20 mouse cellular contexts compared by ENCODE assay signal in the genomic region with DNA sequence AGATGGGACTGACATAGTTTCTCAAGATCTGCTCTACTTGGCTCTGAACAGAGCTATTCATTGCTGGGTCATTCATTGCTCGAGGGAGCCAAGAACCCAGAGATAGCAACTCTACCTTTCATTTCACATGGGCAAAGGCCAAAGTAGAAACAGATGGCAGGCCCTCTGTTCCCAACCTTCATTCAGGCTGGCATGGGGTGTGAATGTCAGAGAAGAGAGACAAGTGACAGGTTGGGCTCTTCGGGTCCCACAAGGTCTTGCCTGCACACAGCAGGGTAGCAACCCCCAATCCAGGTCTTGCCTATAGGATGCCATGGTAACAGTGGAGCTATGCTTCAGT. TPM values are rescaled to one million over a fixed set of nuclear protein-coding genes. Genes with fewer than 3 reads are reported as not detected.
DNase-seq lines count a peak whose midpoint lies in the region; ATAC-seq and TF ChIP-seq lines count a peak whose summit lies in the region.
"Had no signal": no experiment of that assay in that cellular context is flagged by ENCODE, and none has a peak within 500 bp of the region (broad histone marks: within the 10 kb centered on the region; RNA-seq: fewer than 3 reads in every experiment).

No protein-coding gene starts in this region.

- no peak for TF ChIP-seq POLR2A in cerebellum, adult 2 months (IDR thresholded peaks at IDR 0.05; ENCODE audit: borderline replicate concordance, insufficient read depth, low read length)

- H3K4me2 ChIP-seq in embryonic facial prominence, embryonic 15.5 days (replicated peaks): no peak overlapping the region
- H3K4me2 ChIP-seq in hindbrain, embryonic 13.5 days: no peak overlapping the region
- H3K4me2 ChIP-seq: heart, embryonic 15.5 days; hindbrain, embryonic 15.5 days; limb, embryonic 12.5 days; midbrain, embryonic 15.5 days had no signal

- no peak for TF ChIP-seq CTCF in gastrocnemius, adult 2 months (IDR thresholded peaks at IDR 0.05)
- no peak for TF ChIP-seq CTCF in cerebellum, adult 2 months (IDR thresholded peaks at IDR 0.05; ENCODE audit: borderline replicate concordance, insufficient read depth, low read depth, low read length)

- peaks cover 62% of the 10 kb centered on the region for H3K4me1 ChIP-seq in cerebellum, adult 2 months (ENCODE audit: control insufficient read depth, insufficient read depth, low read length)
- H3K4me1 ChIP-seq in embryonic facial prominence, embryonic 15.5 days: peaks cover 54% of the 10 kb centered on the region
- H3K4me1 ChIP-seq in hindbrain, embryonic 13.5 days (replicated peaks): peaks cover 34% of the 10 kb centered on the region
- H3K4me1 ChIP-seq: limb, embryonic 12.5 days had no signal

- no peak for ATAC-seq in embryonic facial prominence, embryonic 15.5 days (ENCODE audit: insufficient number of reproducible peaks, low FRiP score, low TSS enrichment, low read depth)
- ATAC-seq in hindbrain, embryonic 13.5 days (ENCODE audit: low FRiP score): no peak
- ATAC-seq: intestine, postnatal 0 days; lung, postnatal 0 days; midbrain, embryonic 15.5 days had no signal

- peak; percentile 24 for DNase-seq in gastrocnemius, adult 2 months
- DNase-seq in gastrocnemius, postnatal 14 days: no peak
- DNase-seq in left cerebral cortex, postnatal 4 days: peak; percentile 50
- no peak for DNase-seq in left cerebral cortex, adult 9 months (ENCODE audit: low spot score in 2 of 2)
- peak; percentile 88 to 96 for DNase-seq in cerebellum, adult 2 months
- DNase-seq: adrenal gland, postnatal 25 days; gastrocnemius, postnatal 36 days; retina, postnatal 1 day; right cerebral cortex, postnatal 4 days; thymus, adult 18-20 months had no signal

- H3K9ac ChIP-seq in embryonic facial prominence, embryonic 15.5 days: no peak overlapping the region
- H3K9ac ChIP-seq in hindbrain, embryonic 13.5 days: no peak overlapping the region
- H3K9ac ChIP-seq: heart, embryonic 15.5 days; hindbrain, embryonic 15.5 days; limb, embryonic 12.5 days; liver, embryonic 14.5 days; midbrain, embryonic 15.5 days had no signal

- peak overlapping the region; percentile 79 for H3K27ac ChIP-seq in gastrocnemius, adult 2 months
- peak overlapping the region; percentile 60; the same call in 1 of the 2 replicates for H3K27ac ChIP-seq in cerebellum, adult 2 months (ENCODE audit: insufficient read depth, low read length)
- H3K27ac ChIP-seq in embryonic facial prominence, embryonic 15.5 days (replicated peaks): peak overlapping the region; percentile 13; the same call in 1 of the 2 replicates
- no peak overlapping the region for H3K27ac ChIP-seq in hindbrain, embryonic 13.5 days
- H3K27ac ChIP-seq: heart, embryonic 15.5 days; hindbrain, embryonic 15.5 days; limb, embryonic 12.5 days; liver, embryonic 14.5 days; midbrain, embryonic 15.5 days had no signal

- H3K9me3 ChIP-seq in embryonic facial prominence, embryonic 15.5 days (replicated peaks): no peaks in the 10 kb centered on the region
- H3K9me3 ChIP-seq in hindbrain, embryonic 13.5 days: no peaks in the 10 kb centered on the region
- H3K9me3 ChIP-seq: heart, embryonic 15.5 days; hindbrain, embryonic 15.5 days; limb, embryonic 12.5 days; megakaryocyte, embryonic 14.5 days; midbrain, embryonic 15.5 days had no signal

- no peaks in the 10 kb centered on the region for H3K27me3 ChIP-seq in cerebellum, adult 2 months (ENCODE audit: control insufficient read depth, insufficient read depth, low read length)
- H3K27me3 ChIP-seq in embryonic facial prominence, embryonic 15.5 days: no peaks in the 10 kb centered on the region
- no peaks in the 10 kb centered on the region for H3K27me3 ChIP-seq in hindbrain, embryonic 13.5 days
- H3K27me3 ChIP-seq: heart, embryonic 15.5 days; hindbrain, embryonic 15.5 days; limb, embryonic 12.5 days; megakaryocyte, embryonic 14.5 days; midbrain, embryonic 15.5 days had no signal

- H3K4me3 ChIP-seq in gastrocnemius, adult 2 months: no peak overlapping the region
- H3K4me3 ChIP-seq in cerebellum, adult 2 months (replicated peaks; ENCODE audit: insufficient read depth, low read depth, low read length): no peak overlapping the region
- H3K4me3 ChIP-seq in embryonic facial prominence, embryonic 15.5 days (replicated peaks): no peak overlapping the region
- H3K4me3 ChIP-seq in hindbrain, embryonic 13.5 days: no peak overlapping the region
- H3K4me3 ChIP-seq: heart, embryonic 15.5 days; hindbrain, embryonic 15.5 days; limb, embryonic 12.5 days; megakaryocyte, embryonic 14.5 days; midbrain, embryonic 15.5 days had no signal

- peaks cover 62% of the 10 kb centered on the region for H3K36me3 ChIP-seq in embryonic facial prominence, embryonic 15.5 days
- H3K36me3 ChIP-seq in hindbrain, embryonic 13.5 days: peaks cover 89% of the 10 kb centered on the region

- intact Hi-C loops in gastrocnemius, adult 2 months (cut with DNase I): loop anchor here (2.0 to 10.0 kb wide), 2 partner anchors 27 to 105 kb away; no protein-coding TSS in a partner anchor
- intact Hi-C loops in gastrocnemius, postnatal 14 days (cut with DNase I; ENCODE audit: low total_unique reads): no loop called here
- intact Hi-C loops in left cerebral cortex, postnatal 4 days (cut with DNase I): no loop called here

- WGBS in cerebellum, adult 2 months: 5% methylated on average over 2 of the region's 2 CpGs
- 55% methylated on average over 2 of the region's 2 CpGs for WGBS in embryonic facial prominence, embryonic 15.5 days
- 90% methylated on average over 2 of the region's 2 CpGs for WGBS in hindbrain, embryonic 13.5 days

RNA-seq across cellular contexts. Expression of gene Spryd3, which starts 16.2 kb away (rescaled TPM):
- total RNA-seq in gastrocnemius, adult 2 months (2021): 1 to 10 TPM; 4.4 to 5.8 TPM
- 10 to 100 TPM; 10.0 to 12.0 TPM for total RNA-seq in gastrocnemius, postnatal 14 days (2021)
- total RNA-seq in left cerebral cortex, postnatal 4 days (2021): 100 to 1,000 TPM; 115 to 118 TPM
- polyA plus RNA-seq in cerebellum, adult 2 months (2012; rRNA removed): 159 and 161 TPM in 2 replicates
- 27.4 and 31.7 TPM in 2 replicates for polyA plus RNA-seq in embryonic facial prominence, embryonic 15.5 days (2015; fragmentation: Nextera tagmentation; extraction: Ambion mirVana)
- 50.8 and 57.4 TPM in 2 replicates for polyA plus RNA-seq in hindbrain, embryonic 13.5 days (2015; fragmentation: Nextera tagmentation; extraction: Ambion mirVana)

RNA-seq across cellular contexts. Expression of gene Tns2, which starts 19.6 kb away (rescaled TPM):
- 10 to 100 TPM; 39.1 to 44.1 TPM for total RNA-seq in gastrocnemius, adult 2 months (2021)
- total RNA-seq in gastrocnemius, postnatal 14 days (2021): 10 to 100 TPM; 29.8 to 45.6 TPM
- total RNA-seq in left cerebral cortex, postnatal 4 days (2021): 10 to 100 TPM in 1 of 2 experiments, 1 to 10 TPM in 1; 8.5 to 11.4 TPM
- 33.6 and 33.7 TPM in 2 replicates for polyA plus RNA-seq in cerebellum, adult 2 months (2012; rRNA removed)
- 45.5 and 57.2 TPM in 2 replicates for polyA plus RNA-seq in embryonic facial prominence, embryonic 15.5 days (2015; fragmentation: Nextera tagmentation; extraction: Ambion mirVana)
- 8.3 and 9.3 TPM in 2 replicates for polyA plus RNA-seq in hindbrain, embryonic 13.5 days (2015; fragmentation: Nextera tagmentation; extraction: Ambion mirVana)

RNA-seq across cellular contexts. Expression of gene Igfbp6, which starts 24.4 kb away (rescaled TPM):
- 10 to 100 TPM; 34.3 to 87.7 TPM for total RNA-seq in gastrocnemius, adult 2 months (2021)
- total RNA-seq in gastrocnemius, postnatal 14 days (2021): 10 to 100 TPM; 65.6 to 80.6 TPM
- total RNA-seq in left cerebral cortex, postnatal 4 days (2021): 1 to 10 TPM; 1.6 to 2.0 TPM
- 15.0 and 18.7 TPM in 2 replicates for polyA plus RNA-seq in cerebellum, adult 2 months (2012; rRNA removed)
- 8.3 and 8.8 TPM in 2 replicates for polyA plus RNA-seq in embryonic facial prominence, embryonic 15.5 days (2015; fragmentation: Nextera tagmentation; extraction: Ambion mirVana)
- 0.49 and 1.2 TPM in 2 replicates for polyA plus RNA-seq in hindbrain, embryonic 13.5 days (2015; fragmentation: Nextera tagmentation; extraction: Ambion mirVana)

RNA-seq across cellular contexts. Expression of gene Soat2, which starts 30.5 kb away (rescaled TPM):
- under 1 TPM in 1 of 2 experiments, not detected in 1; 0.14 TPM for total RNA-seq in gastrocnemius, adult 2 months (2021)
- total RNA-seq in gastrocnemius, postnatal 14 days (2021): under 1 TPM in 1 of 2 experiments, not detected in 1; 0.13 TPM
- total RNA-seq in left cerebral cortex, postnatal 4 days (2021): not detected
- 0.08 TPM in 1 of 2 replicates, not detected in the other for polyA plus RNA-seq in cerebellum, adult 2 months (2012; rRNA removed)
- 0.21 and 0.41 TPM in 2 replicates for polyA plus RNA-seq in embryonic facial prominence, embryonic 15.5 days (2015; fragmentation: Nextera tagmentation; extraction: Ambion mirVana)
- polyA plus RNA-seq in hindbrain, embryonic 13.5 days (2015; fragmentation: Nextera tagmentation; extraction: Ambion mirVana): 0.14 TPM in 1 of 2 replicates, not detected in the other
- polyA plus RNA-seq: limb, embryonic 12.5 days; midbrain, embryonic 15.5 days had no signal

RNA-seq across cellular contexts. Expression of gene Eif4b, which starts 46.2 kb away (rescaled TPM):
- 100 to 1,000 TPM; 187 to 246 TPM for total RNA-seq in gastrocnemius, adult 2 months (2021)
- 100 to 1,000 TPM; 130 to 139 TPM for total RNA-seq in gastrocnemius, postnatal 14 days (2021)
- total RNA-seq in left cerebral cortex, postnatal 4 days (2021): 100 to 1,000 TPM; 206 to 211 TPM
- polyA plus RNA-seq in cerebellum, adult 2 months (2012; rRNA removed): 114 TPM in 2 replicates
- polyA plus RNA-seq in embryonic facial prominence, embryonic 15.5 days (2015; fragmentation: Nextera tagmentation; extraction: Ambion mirVana): 107 and 113 TPM in 2 replicates
- 82.3 and 82.9 TPM in 2 replicates for polyA plus RNA-seq in hindbrain, embryonic 13.5 days (2015; fragmentation: Nextera tagmentation; extraction: Ambion mirVana)

Comparison
In these comparisons a context has a peak if more than half of its experiments do, and no peak if none do; other contexts are left out.
1. DNase-seq: peak in gastrocnemius, adult 2 months (single experiment), left cerebral cortex, postnatal 4 days (single experiment) and cerebellum, adult 2 months (2 of 2); none in gastrocnemius, postnatal 14 days (single experiment) and left cerebral cortex, adult 9 months (0 of 2).
2. RNA of gene Spryd3, which starts 16.2 kb away (total RNA-seq): 115 to 118 TPM in left cerebral cortex, postnatal 4 days; 10.0 to 12.0 TPM in gastrocnemius, postnatal 14 days and 4.4 to 5.8 TPM in gastrocnemius, adult 2 months; every median in the first group is over 4 times any median in the second.
3. RNA of gene Igfbp6, which starts 24.4 kb away (total RNA-seq): 34.3 to 87.7 TPM in gastrocnemius, adult 2 months and 65.6 to 80.6 TPM in gastrocnemius, postnatal 14 days; 1.6 to 2.0 TPM in left cerebral cortex, postnatal 4 days; every median in the first group is over 10 times any median in the second.